Mouse (Mus musculus) embryonic facial prominence, embryonic 14.5 days (tissue): ENCODE measurements around the gene Dis3l2. TPM values are rescaled to one million over a fixed set of nuclear protein-coding genes. Genes with fewer than 3 reads are reported as not detected.

Experiments used
- ATAC-seq: fragments of 200-750 bp; cut with Nextera tagmentation; 2 replicates; pipeline ENCODE4 v1.8.0; 2017; ENCODE audit warnings: low read depth, moderate number of reproducible peaks, moderate TSS enrichment
- DNase-seq: peaks from one replicate; pipeline ENCODE4 v3.0.0-alpha.2; 2015; ENCODE audit warnings: low spot score
- H3K27ac ChIP-seq: fragments of 300-500 bp; sonication (generic); replicated peaks from 2 replicates; pipeline ENCODE4 v1.5.1; 2014; ENCODE audit warnings: low read depth, mild to moderate bottlenecking, low read length, moderate library complexity
- H3K27me3 ChIP-seq: fragments of 300-500 bp; sonication (generic); replicated peaks from 2 replicates; pipeline ENCODE4 v1.6.1; 2014; ENCODE audit warnings: low read length; ENCODE audit not compliant: control insufficient read depth, insufficient read depth
- H3K36me3 ChIP-seq: fragments of 300-500 bp; sonication (generic); 2 replicates; pipeline ENCODE4 v1.6.1; 2014; ENCODE audit warnings: low read length, mixed read lengths; ENCODE audit not compliant: control insufficient read depth, insufficient read depth
- H3K4me1 ChIP-seq: fragments of 300-500 bp; sonication (generic); 2 replicates; pipeline ENCODE4 v1.6.1; 2014; ENCODE audit warnings: antibody characterized with exemption, low read length; ENCODE audit not compliant: control insufficient read depth, insufficient read depth
- H3K4me2 ChIP-seq: fragments of 300-500 bp; sonication (generic); 2 replicates; pipeline ENCODE4 v1.6.1; 2014; ENCODE audit warnings: low read depth, mild to moderate bottlenecking, low read length, moderate library complexity, mixed read lengths
- H3K4me3 ChIP-seq: fragments of 300-500 bp; sonication (generic); 2 replicates; pipeline ENCODE4 v1.5.1; 2014; ENCODE audit warnings: low read depth, mild to moderate bottlenecking, low read length
- H3K9ac ChIP-seq: fragments of 300-500 bp; sonication (generic); 2 replicates; pipeline ENCODE4 v1.6.1; 2014; ENCODE audit warnings: low read depth, mild to moderate bottlenecking, low read length, moderate library complexity, mixed read lengths
- H3K9me3 ChIP-seq: fragments of 300-500 bp; sonication (generic); 2 replicates; pipeline ENCODE4 v1.6.1; 2016; ENCODE audit warnings: low read length; ENCODE audit not compliant: control insufficient read depth
- WGBS: fragments of 180-500 bp; shearing (Covaris S2); extraction: QIAGEN DNeasy Blood & Tissue Kit; methylation state at CpG from one replicate; pipeline ENCODE4 v1.1.7; 2014; 5-methylcytosine and 5-hydroxymethylcytosine counted together
- polyA plus RNA-seq: library from polyadenylated mRNA; unstranded; fragments of >200 nt; fragmentation: Nextera tagmentation; extraction: Ambion mirVana; gene quantifications from 2 replicates; pipeline ENCODE4 v1.2.1, GENCODE M21; 2014

The Dis3l2 gene
- polyA plus RNA-seq, 1 experiment from 2014 or later = 21.2 TPM

DNA sequence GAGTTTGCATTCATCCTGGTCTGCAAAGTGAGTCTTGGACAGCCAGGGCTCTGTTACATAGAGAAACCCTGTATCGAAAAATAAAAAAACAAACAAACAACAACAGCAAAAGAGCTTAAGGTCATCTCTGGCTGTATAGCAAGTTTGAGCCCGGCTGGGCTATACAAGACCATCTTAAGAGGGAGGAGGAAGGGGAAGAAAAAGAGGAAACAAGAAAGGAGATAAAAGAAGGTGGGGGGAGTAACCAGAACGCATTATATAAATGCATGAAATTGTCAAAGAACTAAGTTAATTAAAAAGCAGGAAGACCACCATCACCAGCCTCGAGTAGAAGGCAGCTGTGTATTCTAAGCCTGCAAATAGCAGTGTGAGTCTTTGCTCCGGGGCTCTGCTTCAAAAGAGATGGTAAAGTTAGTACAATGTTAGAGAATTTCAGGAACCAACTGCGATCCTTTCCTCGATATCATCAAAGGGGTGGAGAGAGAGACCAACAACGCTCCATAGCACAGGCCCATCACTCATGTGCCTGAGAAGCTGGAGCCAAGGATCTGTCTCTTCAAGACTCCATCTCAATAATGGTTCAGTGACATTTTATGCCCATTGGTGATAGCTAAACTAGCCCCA is 355.5 kb downstream of the Dis3l2 start:
- no peaks in the 10 kb centered on the region for H3K9me3 ChIP-seq
- H3K4me2 ChIP-seq = no peak overlapping the region
- no peak overlapping the region for H3K4me3 ChIP-seq
- H3K27me3 ChIP-seq = no peaks in the 10 kb centered on the region
- ATAC-seq (no peak), DNase-seq (no peak)
- H3K36me3 ChIP-seq = no peaks in the 10 kb centered on the region
- no peak overlapping the region for H3K9ac ChIP-seq
- 77% methylated on average over 8 of the region's 8 CpGs for WGBS
- H3K4me1 ChIP-seq = no peaks in the 10 kb centered on the region
- no peak overlapping the region for H3K27ac ChIP-seq

DNA sequence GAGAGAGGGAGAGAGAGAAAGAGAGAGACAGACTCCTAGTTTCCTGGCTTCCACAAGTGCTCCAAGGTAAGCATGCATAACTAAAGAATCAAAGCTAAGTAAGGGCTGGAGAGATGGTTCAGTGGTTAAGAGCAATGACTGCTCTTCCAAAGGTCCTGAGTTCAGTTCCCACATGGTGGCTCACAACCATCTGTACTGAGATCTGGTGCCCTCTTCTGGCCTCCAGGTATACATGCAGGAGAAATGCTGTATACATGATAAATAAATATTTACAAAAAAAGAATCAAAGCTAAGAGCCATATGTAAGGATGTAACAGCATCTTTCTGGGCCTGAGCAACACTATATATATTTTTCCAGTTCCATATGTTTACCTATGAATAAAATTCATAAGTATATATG is 357.3 kb downstream of the Dis3l2 start:
- ATAC-seq (no peak), DNase-seq (no peak)
- no peak overlapping the region for H3K9ac ChIP-seq
- no peaks in the 10 kb centered on the region for H3K27me3 ChIP-seq
- H3K27ac ChIP-seq = no peak overlapping the region
- H3K4me2 ChIP-seq = no peak overlapping the region
- no peak overlapping the region for H3K4me3 ChIP-seq
- H3K9me3 ChIP-seq = no peaks in the 10 kb centered on the region
- H3K36me3 ChIP-seq = no peaks in the 10 kb centered on the region
- no peaks in the 10 kb centered on the region for H3K4me1 ChIP-seq

DNA sequence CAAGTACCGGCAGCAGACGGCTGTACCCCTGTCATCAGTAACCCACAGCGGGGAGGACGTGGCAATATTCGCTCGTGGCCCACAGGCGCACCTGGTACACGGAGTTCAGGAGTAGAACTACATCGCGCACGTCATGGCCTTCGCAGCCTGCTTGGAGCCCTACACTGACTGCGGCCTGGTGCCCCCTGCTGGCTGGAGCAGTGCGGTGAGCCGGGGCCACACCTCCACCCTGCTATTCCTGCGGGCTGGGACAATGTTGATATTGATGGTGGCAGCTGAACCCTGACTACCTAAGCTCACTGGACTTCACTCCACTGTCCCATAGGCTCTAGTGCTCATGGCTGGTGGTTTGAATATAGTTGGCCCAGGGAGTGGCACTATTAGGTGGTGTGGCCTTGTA is 367.1 kb downstream of the Dis3l2 start:
- no peak overlapping the region for H3K4me3 ChIP-seq
- H3K9me3 ChIP-seq = no peaks in the 10 kb centered on the region
- H3K27ac ChIP-seq = no peak overlapping the region
- ATAC-seq (no peak), DNase-seq (no peak)
- H3K9ac ChIP-seq = no peak overlapping the region
- H3K27me3 ChIP-seq = no peaks in the 10 kb centered on the region
- H3K4me1 ChIP-seq = no peaks in the 10 kb centered on the region
- H3K4me2 ChIP-seq = no peak overlapping the region
- WGBS = 58% methylated on average over 16 of the region's 16 CpGs
- no peaks in the 10 kb centered on the region for H3K36me3 ChIP-seq

DNA sequence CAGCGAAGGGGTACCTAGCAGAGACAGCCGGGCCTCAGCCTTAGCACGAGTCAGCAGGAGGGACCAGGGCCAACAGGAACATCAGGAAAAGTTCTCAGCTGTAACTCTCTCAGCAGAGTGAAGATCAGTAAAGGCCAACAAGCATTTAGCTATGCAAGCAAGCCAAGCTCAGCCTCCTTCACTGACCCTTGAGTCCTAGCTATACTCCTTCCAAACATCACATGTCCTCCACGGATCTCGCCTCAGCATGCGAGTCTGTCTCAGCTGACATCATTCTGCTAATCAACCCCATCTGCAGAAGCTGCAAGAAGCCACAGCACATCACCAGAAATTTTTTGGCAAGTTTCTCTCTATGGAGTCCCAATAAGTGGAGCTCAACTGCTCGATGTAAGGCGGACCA is 370.2 kb downstream of the Dis3l2 start:
- no peak overlapping the region for H3K9ac ChIP-seq
- no peak for DNase-seq
- no peak overlapping the region for H3K27ac ChIP-seq
- no peak overlapping the region for H3K4me3 ChIP-seq
- H3K36me3 ChIP-seq = no peaks in the 10 kb centered on the region
- no peaks in the 10 kb centered on the region for H3K27me3 ChIP-seq
- 70% methylated on average over 8 of the region's 8 CpGs for WGBS
- H3K4me1 ChIP-seq = no peaks in the 10 kb centered on the region
- H3K9me3 ChIP-seq = no peaks in the 10 kb centered on the region
- no peak overlapping the region for H3K4me2 ChIP-seq
- ATAC-seq = no peak

GRCm38 (mm10) chr1:87086196-87086595 is 382.6 kb downstream of the Dis3l2 start:
- no peak overlapping the region for H3K4me2 ChIP-seq
- H3K9me3 ChIP-seq = no peaks in the 10 kb centered on the region
- no peak overlapping the region for H3K9ac ChIP-seq
- ATAC-seq = no peak
- no peak overlapping the region for H3K27ac ChIP-seq
- 57% methylated on average over 4 of the region's 4 CpGs for whole genome bisulfite sequencing
- H3K4me3 ChIP-seq = no peak overlapping the region
- H3K4me1 ChIP-seq = no peaks in the 10 kb centered on the region
- no peaks in the 10 kb centered on the region for H3K36me3 ChIP-seq
- DNase-seq = no peak
- H3K27me3 ChIP-seq = no peaks in the 10 kb centered on the region

- H3K36me3 ChIP-seq = no peaks in the 10 kb centered on the region
- no peak for ATAC-seq
- H3K4me1 ChIP-seq = no peaks in the 10 kb centered on the region
- H3K9ac ChIP-seq = no peak overlapping the region
- no peak for DNase-seq
- H3K9me3 ChIP-seq = no peaks in the 10 kb centered on the region
- H3K4me3 ChIP-seq = no peak overlapping the region
- no peaks in the 10 kb centered on the region for H3K27me3 ChIP-seq
- H3K4me2 ChIP-seq = no peak overlapping the region
- H3K27ac ChIP-seq = no peak overlapping the region
- 69% methylated on average over 11 of the region's 17 CpGs for WGBS
Observed at GRCm38 (mm10) chr1:87086964-87087363, 383.4 kb downstream of the Dis3l2 start.

DNA sequence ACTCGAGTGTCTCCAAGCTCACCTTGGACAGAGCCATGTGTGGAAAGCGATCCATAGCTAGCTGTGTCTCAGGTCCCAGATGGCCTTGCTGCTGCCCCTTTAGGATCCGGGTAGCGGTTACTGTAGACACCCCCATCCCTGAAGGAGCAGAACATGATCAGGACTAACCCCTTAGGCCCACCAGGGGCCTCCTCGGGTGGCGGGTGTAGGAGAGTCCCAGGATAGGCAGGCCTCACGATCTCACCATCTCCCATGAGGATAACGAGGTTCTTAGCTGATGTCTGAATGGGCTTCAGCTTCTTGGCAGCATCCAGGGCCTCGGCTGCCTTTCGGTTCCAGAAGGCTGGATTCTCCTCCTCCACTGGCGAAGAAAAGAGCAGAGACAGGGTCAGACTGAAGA is 385.6 kb downstream of the Dis3l2 start:
- Histone ChIP-seq H3K27ac (no peak overlapping the region), H3K4me1 (no peaks in the 10 kb centered on the region), H3K36me3 (no peaks in the 10 kb centered on the region), H3K9me3 (no peaks in the 10 kb centered on the region), H3K27me3 (no peaks in the 10 kb centered on the region), H3K4me2 (no peak overlapping the region), H3K4me3 (no peak overlapping the region), H3K9ac (no peak overlapping the region)
- WGBS = 90% methylated on average over 11 of the region's 11 CpGs
- DNase-seq (no peak), ATAC-seq (no peak)

DNA sequence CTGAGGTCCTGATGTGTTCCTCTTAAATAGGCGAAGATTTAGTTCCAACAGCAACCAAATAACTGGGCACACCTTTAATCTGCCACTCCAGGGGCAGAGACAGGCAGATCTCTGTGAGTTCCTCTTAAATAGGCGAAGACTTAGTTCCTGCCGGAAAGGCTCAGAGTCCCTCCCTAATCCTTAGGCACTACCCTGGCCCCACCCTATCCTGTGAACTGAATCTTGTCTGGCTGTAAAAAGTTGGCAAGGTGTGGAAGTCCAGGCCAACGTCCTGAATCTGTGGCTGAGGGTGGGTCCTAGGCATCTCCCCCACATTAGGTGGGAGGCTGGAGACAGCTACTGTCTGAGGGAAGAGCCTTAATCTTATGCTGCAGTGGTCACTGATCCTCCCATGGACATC is 386.2 kb downstream of the Dis3l2 start, which contains the start of gene Alppl2:
TSS of gene Alppl2 (minus strand) at position 101 of the 400 bp plus-strand sequence.
- WGBS = 83% methylated on average over 4 of the region's 4 CpGs

GRCm38 (mm10) chr1:87095642-87096041 is 392.0 kb downstream of the Dis3l2 start:
- no peaks in the 10 kb centered on the region for H3K27me3 ChIP-seq
- H3K4me3 ChIP-seq = no peak overlapping the region
- no peaks in the 10 kb centered on the region for H3K9me3 ChIP-seq
- no peak overlapping the region for H3K27ac ChIP-seq
- H3K4me1 ChIP-seq = peaks cover 2% of the 10 kb centered on the region; the same call in 1 of the 2 replicates
- ATAC-seq = no peak
- 78% methylated on average over 8 of the region's 8 CpGs for WGBS
- DNase-seq = no peak
- H3K36me3 ChIP-seq = no peaks in the 10 kb centered on the region
- H3K4me2 ChIP-seq = no peak overlapping the region
- H3K9ac ChIP-seq = no peak overlapping the region

More for the DNA sequence above, 386.2 kb downstream of the Dis3l2 start, which contains the start of gene Alppl2:
- Histone ChIP-seq H3K4me2 (no peak within 1 kb of the TSS), H3K36me3 (no peaks in the 10 kb centered on the region), H3K9me3 (no peaks in the 10 kb centered on the region), H3K27me3 (no peaks in the 10 kb centered on the region), H3K4me1 (no peaks in the 10 kb centered on the region), H3K4me3 (no peak within 1 kb of the TSS), H3K9ac (no peak within 1 kb of the TSS), H3K27ac (no peak within 1 kb of the TSS)
- no peak for ATAC-seq
- DNase-seq = no peak
